Mouse (Mus musculus): ENCODE data around the gene Gadd45gip1. TPM values are rescaled to one million over a fixed set of nuclear protein-coding genes. Genes with fewer than 3 reads are reported as not detected.

The Gadd45gip1 gene
- polyA plus RNA-seq, 1 experiment from 2014 or later: 38.6 TPM

DNA sequence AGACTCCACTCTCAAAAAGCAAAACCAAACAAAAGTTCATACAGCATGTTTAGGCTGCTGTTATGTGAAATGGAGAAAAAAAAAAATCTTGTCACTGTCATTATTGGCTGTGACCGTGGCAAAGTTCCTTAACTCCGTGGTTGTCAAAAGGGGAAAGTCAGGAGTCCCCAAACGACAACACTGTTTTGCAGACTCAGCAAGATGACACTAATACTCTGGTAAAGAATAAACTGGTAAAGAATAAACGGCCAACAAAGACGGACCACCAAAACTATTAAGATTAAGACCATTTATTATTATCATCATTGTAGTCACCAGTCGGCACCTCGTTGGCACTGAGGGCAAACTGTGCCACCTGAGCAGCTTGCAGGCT, 8.5 kb downstream of the Gadd45gip1 start:
- peak overlapping the region; percentile 90 for H3K9ac ChIP-seq (ENCODE audit: low read length)
- WGBS: 6% methylated on average over 7 of the region's 7 CpGs

DNA sequence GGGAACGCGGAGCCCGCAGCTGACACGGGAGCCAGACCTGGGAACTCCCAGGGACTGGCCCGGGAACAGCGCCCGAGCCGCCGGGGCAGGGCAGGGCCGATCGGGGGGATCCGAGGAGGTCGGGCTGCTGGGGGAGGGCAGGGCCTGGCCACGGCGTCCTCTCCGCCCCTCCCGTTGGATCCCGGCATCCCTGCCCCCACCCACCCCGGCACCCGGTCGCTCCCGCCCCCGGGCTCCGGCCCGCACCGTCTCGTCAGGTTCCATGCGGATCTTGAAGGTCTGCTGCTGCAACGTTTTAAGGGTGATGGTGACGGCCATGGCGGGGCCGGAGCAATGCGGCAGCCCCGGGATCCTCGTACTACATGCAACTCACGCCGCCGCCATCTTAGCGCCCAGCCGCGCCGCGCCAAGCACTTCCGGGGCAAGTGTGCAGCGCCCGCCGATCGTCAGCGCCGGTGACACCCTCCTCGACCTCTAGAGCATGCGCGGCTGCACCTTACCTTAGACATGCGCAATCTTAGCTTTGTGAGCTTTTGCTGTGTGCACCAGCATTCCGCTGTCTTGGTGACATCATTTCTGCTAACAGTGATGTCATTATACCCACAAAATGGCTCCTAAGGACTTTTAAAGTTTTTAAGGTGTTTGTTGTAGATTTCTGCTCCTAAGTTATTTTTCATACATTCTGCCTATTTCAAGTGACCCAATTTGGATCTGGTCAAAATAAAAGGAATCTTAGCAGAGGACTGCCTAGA, 9.1 kb downstream of the Gadd45gip1 start, which contains the start of gene Rad23a:
Gene Rad23a (minus strand): TSS at position 418 of the 752 bp plus-strand sequence.
- Histone ChIP-seq H3K27me3 (ENCODE audit: control insufficient read depth, insufficient read depth, low read length) (no peaks in the 10 kb centered on the region), H3K9ac (ENCODE audit: low read length) (peak within 1 kb of the TSS; percentile 90), H3K4me1 (ENCODE audit: control insufficient read depth, insufficient read depth, low read length) (peaks cover 19% of the 10 kb centered on the region; the same call in 1 of the 2 replicates), H3K4me2 (ENCODE audit: low read depth) (peak within 1 kb of the TSS; percentile 58), H3K36me3 (ENCODE audit: control insufficient read depth, insufficient read depth, low read length) (peaks cover 34% of the 10 kb centered on the region), H3K4me3 (ENCODE audit: low read depth, low read length) (peak within 1 kb of the TSS; percentile 92), H3K27ac (ENCODE audit: low read depth, low read length) (peak within 1 kb of the TSS; percentile 87), H3K9me3 (ENCODE audit: control insufficient read depth, low read length) (no peaks in the 10 kb centered on the region)
- under 1% methylated on average over 46 of the region's 55 CpGs for WGBS
- DNase-seq (ENCODE audit: low spot score): peak; percentile 93
- peak; percentile 92 for ATAC-seq (ENCODE audit: insufficient read depth, low FRiP score, low TSS enrichment)

More for the DNA sequence above, 8.5 kb downstream of the Gadd45gip1 start:
- H3K4me3 ChIP-seq (ENCODE audit: low read depth, low read length): peak overlapping the region; percentile 92
- H3K36me3 ChIP-seq (ENCODE audit: control insufficient read depth, insufficient read depth, low read length): peaks cover 36% of the 10 kb centered on the region
- H3K27me3 ChIP-seq (ENCODE audit: control insufficient read depth, insufficient read depth, low read length): no peaks in the 10 kb centered on the region
- peak overlapping the region; percentile 87 for H3K27ac ChIP-seq (ENCODE audit: low read depth, low read length)
- no peaks in the 10 kb centered on the region for H3K9me3 ChIP-seq (ENCODE audit: control insufficient read depth, low read length)
- H3K4me2 ChIP-seq (ENCODE audit: low read depth): peak overlapping the region; percentile 58
- ATAC-seq (ENCODE audit: insufficient read depth, low FRiP score, low TSS enrichment): no peak
- no peak for DNase-seq (ENCODE audit: low spot score)
- H3K4me1 ChIP-seq (ENCODE audit: control insufficient read depth, insufficient read depth, low read length): peaks cover 13% of the 10 kb centered on the region; the same call in 1 of the 2 replicates

- no peak overlapping the region for H3K4me3 ChIP-seq (ENCODE audit: low read depth, low read length)
- DNase-seq (ENCODE audit: low spot score) (no peak), ATAC-seq (ENCODE audit: insufficient read depth, low FRiP score, low TSS enrichment) (no peak)
- H3K9me3 ChIP-seq (ENCODE audit: control insufficient read depth, low read length): no peaks in the 10 kb centered on the region
- 82% methylated on average over 1 of the region's 1 CpGs for WGBS
- H3K4me1 ChIP-seq (ENCODE audit: control insufficient read depth, insufficient read depth, low read length): peaks cover 19% of the 10 kb centered on the region; the same call in 1 of the 2 replicates
- H3K27me3 ChIP-seq (ENCODE audit: control insufficient read depth, insufficient read depth, low read length): no peaks in the 10 kb centered on the region
- no peak overlapping the region for H3K4me2 ChIP-seq (ENCODE audit: low read depth)
- no peak overlapping the region for H3K27ac ChIP-seq (ENCODE audit: low read depth, low read length)
- peaks cover 34% of the 10 kb centered on the region for H3K36me3 ChIP-seq (ENCODE audit: control insufficient read depth, insufficient read depth, low read length)
- H3K9ac ChIP-seq (ENCODE audit: low read length): no peak overlapping the region
Observed at GRCm38 (mm10) chr8:84841514-84841913, 10.2 kb downstream of the Gadd45gip1 start.

GRCm38 (mm10) chr8:84844397-84845070, 13.2 kb downstream of the Gadd45gip1 start:
- no peak overlapping the region for H3K27ac ChIP-seq (ENCODE audit: low read depth, low read length)
- H3K36me3 ChIP-seq (ENCODE audit: control insufficient read depth, insufficient read depth, low read length): peaks cover 28% of the 10 kb centered on the region
- H3K4me1 ChIP-seq (ENCODE audit: control insufficient read depth, insufficient read depth, low read length): peaks cover 19% of the 10 kb centered on the region
- no peaks in the 10 kb centered on the region for H3K27me3 ChIP-seq (ENCODE audit: control insufficient read depth, insufficient read depth, low read length)
- ATAC-seq (ENCODE audit: insufficient read depth, low FRiP score, low TSS enrichment) (no peak), DNase-seq (ENCODE audit: low spot score) (no peak)
- WGBS: 92% methylated on average over 9 of the region's 9 CpGs
- H3K9ac ChIP-seq (ENCODE audit: low read length): no peak overlapping the region
- peak overlapping the region; percentile 92 for H3K4me3 ChIP-seq (ENCODE audit: low read depth, low read length)
- peak overlapping the region; percentile 85 for H3K4me2 ChIP-seq (ENCODE audit: low read depth)
- H3K9me3 ChIP-seq (ENCODE audit: control insufficient read depth, low read length): no peaks in the 10 kb centered on the region

DNA sequence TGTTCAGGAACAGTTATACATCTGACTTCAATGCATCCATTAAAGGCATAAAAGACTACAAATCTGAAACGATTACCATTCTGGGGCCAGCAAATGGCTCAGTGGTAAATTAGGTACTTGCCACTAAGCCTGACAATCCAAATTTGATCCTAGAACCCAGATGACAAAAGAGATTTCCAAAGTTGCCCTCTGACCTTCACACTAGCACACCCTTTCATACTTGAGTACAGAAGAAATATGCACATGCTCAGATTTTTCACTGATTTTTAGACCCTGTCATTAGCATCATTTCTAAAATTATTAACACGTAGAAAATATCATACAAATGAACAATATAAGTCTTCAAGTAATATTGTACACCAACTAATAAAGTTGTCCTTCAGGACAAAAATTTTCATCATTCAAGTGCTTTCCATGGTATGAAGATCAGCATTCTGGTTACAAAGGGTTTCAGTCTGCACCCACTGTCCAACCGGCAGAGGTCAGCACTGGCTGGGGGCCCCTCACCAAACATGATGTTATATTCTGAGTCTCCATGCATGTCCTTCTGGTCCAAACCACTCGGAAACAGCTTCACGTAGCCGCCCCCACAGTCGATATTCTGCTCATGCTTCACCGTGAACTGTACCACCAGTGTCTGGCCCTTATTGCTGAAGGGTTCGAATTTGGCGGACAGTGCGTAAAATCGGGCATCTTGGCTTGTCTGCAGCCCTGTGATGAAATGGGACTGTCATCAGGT, 14.2 kb downstream of the Gadd45gip1 start:
- no peaks in the 10 kb centered on the region for H3K27me3 ChIP-seq (ENCODE audit: control insufficient read depth, insufficient read depth, low read length)
- 0 out of 2 replicates have a peak overlapping the region, but pooled peaks have one; percentile 29 for H3K27ac ChIP-seq (ENCODE audit: low read depth, low read length)
- peaks cover 28% of the 10 kb centered on the region for H3K36me3 ChIP-seq (ENCODE audit: control insufficient read depth, insufficient read depth, low read length)
- ATAC-seq (ENCODE audit: insufficient read depth, low FRiP score, low TSS enrichment): no peak
- no peaks in the 10 kb centered on the region for H3K9me3 ChIP-seq (ENCODE audit: control insufficient read depth, low read length)
- DNase-seq (ENCODE audit: low spot score): peak; percentile 48
- peak overlapping the region; percentile 92 for H3K4me3 ChIP-seq (ENCODE audit: low read depth, low read length)
- H3K4me2 ChIP-seq (ENCODE audit: low read depth): peak overlapping the region; percentile 85
- peaks cover 19% of the 10 kb centered on the region for H3K4me1 ChIP-seq (ENCODE audit: control insufficient read depth, insufficient read depth, low read length)
- 20% methylated on average over 12 of the region's 12 CpGs for WGBS
- peak overlapping the region; percentile 96 for H3K9ac ChIP-seq (ENCODE audit: low read length)

- DNase-seq (ENCODE audit: low spot score) (no peak), ATAC-seq (ENCODE audit: insufficient read depth, low FRiP score, low TSS enrichment) (peak; percentile 8)
- Histone ChIP-seq H3K4me1 (ENCODE audit: control insufficient read depth, insufficient read depth, low read length) (peaks cover 19% of the 10 kb centered on the region), H3K4me2 (ENCODE audit: low read depth) (peak overlapping the region; percentile 85), H3K27ac (ENCODE audit: low read depth, low read length) (peak overlapping the region; percentile 61; the same call in 1 of the 2 replicates), H3K9ac (ENCODE audit: low read length) (peak overlapping the region; percentile 96), H3K27me3 (ENCODE audit: control insufficient read depth, insufficient read depth, low read length) (no peaks in the 10 kb centered on the region), H3K9me3 (ENCODE audit: control insufficient read depth, low read length) (no peaks in the 10 kb centered on the region), H3K4me3 (ENCODE audit: low read depth, low read length) (peak overlapping the region; percentile 92), H3K36me3 (ENCODE audit: control insufficient read depth, insufficient read depth, low read length) (peaks cover 28% of the 10 kb centered on the region)
- WGBS: under 1% methylated on average over 30 of the region's 30 CpGs
Observed at GRCm38 (mm10) chr8:84846094-84846721, 14.9 kb downstream of the Gadd45gip1 start.

DNA sequence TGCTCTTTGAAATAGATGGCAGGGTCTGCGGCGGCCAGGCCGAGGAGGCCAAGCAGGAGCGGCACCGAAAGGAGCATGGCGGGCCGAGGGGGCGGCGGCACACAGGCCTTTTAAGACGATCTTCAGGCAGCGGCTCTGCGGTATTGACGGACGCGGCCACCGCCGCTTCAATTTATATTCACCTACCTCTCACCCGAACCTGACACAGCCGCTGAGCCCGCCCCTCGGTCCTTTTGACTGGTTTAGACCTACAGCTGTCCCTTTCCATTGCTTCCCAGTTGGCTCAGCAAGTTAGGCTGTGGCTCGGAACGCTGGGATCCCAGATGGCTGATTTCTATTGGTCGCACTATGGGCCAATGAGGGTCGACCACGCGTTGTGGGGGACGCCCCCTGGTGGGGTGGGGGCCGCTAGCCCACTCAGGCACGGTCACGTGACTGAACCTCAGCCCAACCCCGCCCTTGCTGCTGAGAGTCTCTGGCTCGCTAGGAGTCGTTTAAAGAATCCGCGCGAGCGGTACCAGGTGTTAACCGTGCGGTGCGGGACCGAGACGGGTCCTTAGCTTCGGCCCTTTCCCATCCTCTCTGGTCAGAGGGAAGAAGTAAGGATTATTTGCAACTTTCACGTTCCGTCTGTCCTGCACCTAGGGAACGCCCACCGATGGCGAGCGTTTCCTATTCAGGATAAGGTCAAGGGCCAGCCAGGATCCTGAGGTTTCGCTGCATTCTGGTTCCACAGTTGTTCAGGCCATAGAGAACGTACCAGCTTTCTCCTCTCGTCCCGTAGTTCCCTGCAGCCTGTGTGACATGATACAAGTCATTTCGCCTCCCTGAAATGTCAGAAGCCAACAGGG, 15.6 kb downstream of the Gadd45gip1 start, which contains the start of gene Calr:
Gene Calr (minus strand): TSS at position 213 of the 851 bp plus-strand sequence.
- Histone ChIP-seq H3K4me3 (ENCODE audit: low read depth, low read length) (peak within 1 kb of the TSS; percentile 92), H3K27me3 (ENCODE audit: control insufficient read depth, insufficient read depth, low read length) (no peaks in the 10 kb centered on the region), H3K4me2 (ENCODE audit: low read depth) (peak within 1 kb of the TSS; percentile 85), H3K27ac (ENCODE audit: low read depth, low read length) (peak within 1 kb of the TSS; percentile 84), H3K9ac (ENCODE audit: low read length) (peak within 1 kb of the TSS; percentile 96), H3K4me1 (ENCODE audit: control insufficient read depth, insufficient read depth, low read length) (peaks cover 19% of the 10 kb centered on the region), H3K36me3 (ENCODE audit: control insufficient read depth, insufficient read depth, low read length) (peaks cover 22% of the 10 kb centered on the region), H3K9me3 (ENCODE audit: control insufficient read depth, low read length) (no peaks in the 10 kb centered on the region)
- ATAC-seq (ENCODE audit: insufficient read depth, low FRiP score, low TSS enrichment): peak; percentile 99
- under 1% methylated on average over 55 of the region's 55 CpGs for WGBS
- peak; percentile 98 for DNase-seq (ENCODE audit: low spot score)

Data from neural tube, embryonic 11.5 days (tissue).